In genomic region chr6:71631196-71631595, GRCm38 (mm10) we compare ENCODE assay signal across 9 mouse cellular contexts. TPM values are rescaled to one million over a fixed set of nuclear protein-coding genes. Genes with fewer than 3 reads are reported as not detected.
DNase-seq lines count a peak whose midpoint lies in the region; TF ChIP-seq lines count a peak whose summit lies in the region.
"Had no signal": no experiment of that assay in that cellular context is flagged by ENCODE, and none has a peak within 500 bp of the region (broad histone marks: within the 10 kb centered on the region; RNA-seq: fewer than 3 reads in every experiment).

No protein-coding gene starts in this region.

- peaks cover 18% of the 10 kb centered on the region for H3K79me2 ChIP-seq in MEL (ENCODE audit: control insufficient read depth, insufficient read depth, low read length, poor library complexity)

- peak overlapping the region; percentile 87 for H3K4me3 ChIP-seq in heart, embryonic 10.5 days
- H3K4me3 ChIP-seq in MEL (ENCODE audit: control insufficient read depth in 1 of 2, insufficient read depth in 1 of 2, low read depth in 2 of 2, low read length in 2 of 2): peak overlapping the region; percentile 88 to 92; a peak in 3 of 4 replicates
- H3K4me3 ChIP-seq in hindbrain, embryonic 10.5 days: peak overlapping the region; percentile 86
- peak overlapping the region; percentile 89 for H3K4me3 ChIP-seq in midbrain, embryonic 10.5 days

- peaks cover 34% of the 10 kb centered on the region for H3K36me3 ChIP-seq in heart, embryonic 10.5 days
- H3K36me3 ChIP-seq in MEL (ENCODE audit: control insufficient read depth in 1 of 2, insufficient read depth in 2 of 2, low read length in 2 of 2): peaks cover 20 to 40% of the 10 kb centered on the region in 2 experiments
- H3K36me3 ChIP-seq in hindbrain, embryonic 10.5 days: peaks cover 49% of the 10 kb centered on the region
- H3K36me3 ChIP-seq in midbrain, embryonic 10.5 days: peaks cover 51% of the 10 kb centered on the region

- TF ChIP-seq EP300 in MEL (IDR thresholded peaks at IDR 0.05; ENCODE audit: low read depth in 1 of 2, low read length in 2 of 2): no peak

- WGBS in heart, embryonic 10.5 days: 3% methylated on average over 2 of the region's 2 CpGs
- 23% methylated on average over 2 of the region's 2 CpGs for WGBS in hindbrain, embryonic 10.5 days
- WGBS in midbrain, embryonic 10.5 days: 26% methylated on average over 2 of the region's 2 CpGs

- intact Hi-C loops in heart, postnatal 14 days (cut with DNase I): loop anchor here (5.0 to 10.0 kb wide), 3 partner anchors 171 to 359 kb away; partner anchors contain the start of genes Krcc1 and Rmnd5a

- no peak for DNase-seq in heart, embryonic 10.5 days (ENCODE audit: low spot score)
- DNase-seq in heart, postnatal 14 days: no peak
- DNase-seq in MEL (ENCODE audit: low read depth, low spot score): peak; percentile 49
- no peak for DNase-seq in hindbrain, embryonic 10.5 days (ENCODE audit: low spot score)
- no peak for DNase-seq in midbrain, embryonic 10.5 days (ENCODE audit: low spot score)
- no peak for DNase-seq in right cerebral cortex, postnatal 10 days (ENCODE audit: low spot score in 2 of 2)
- DNase-seq in frontal cortex, postnatal 14 days (ENCODE audit: low spot score in 2 of 2): no peak
- no peak for DNase-seq in cerebellum, adult 18-20 months
- DNase-seq: kidney, postnatal 10 days had no signal

- no peak overlapping the region; the same call in 1 of the 2 replicates for H3K9ac ChIP-seq in MEL (ENCODE audit: control insufficient read depth, low read depth, low read length, poor library complexity, severe bottlenecking)

- peak overlapping the region; percentile 94; the same call in 1 of the 2 replicates for H3K27ac ChIP-seq in heart, embryonic 10.5 days
- no peak overlapping the region for H3K27ac ChIP-seq in MEL (ENCODE audit: control insufficient read depth, low read depth, low read length)
- peak overlapping the region; percentile 8; the same call in 1 of the 2 replicates for H3K27ac ChIP-seq in hindbrain, embryonic 10.5 days
- H3K27ac ChIP-seq in midbrain, embryonic 10.5 days (replicated peaks): peak overlapping the region; percentile 98; the same call in 1 of the 2 replicates

- H3K9me3 ChIP-seq in heart, embryonic 10.5 days: no peaks in the 10 kb centered on the region
- no peaks in the 10 kb centered on the region for H3K9me3 ChIP-seq in MEL (replicated peaks; ENCODE audit: insufficient read depth, low read length)
- H3K9me3 ChIP-seq in hindbrain, embryonic 10.5 days: no peaks in the 10 kb centered on the region
- H3K9me3 ChIP-seq in midbrain, embryonic 10.5 days (replicated peaks): peaks cover 3% of the 10 kb centered on the region; the same call in 1 of the 2 replicates

- TF ChIP-seq RAD21 in MEL (IDR thresholded peaks at IDR 0.05; ENCODE audit: low read depth, low read length): no peak

- no peak for TF ChIP-seq POLR2A in MEL (IDR thresholded peaks at IDR 0.05; ENCODE audit: control insufficient read depth in 1 of 2, insufficient read depth in 1 of 2, low read depth in 1 of 2, low read length in 2 of 2, poor library complexity in 1 of 2)

- peaks cover 6% of the 10 kb centered on the region; the same call in 1 of the 2 replicates for H3K4me1 ChIP-seq in heart, embryonic 10.5 days
- peaks cover 5 to 16% of the 10 kb centered on the region in 2 experiments; a peak in 2 of 4 replicates for H3K4me1 ChIP-seq in MEL (ENCODE audit: control insufficient read depth in 1 of 2, insufficient read depth in 2 of 2, low read length in 2 of 2)
- peaks cover 23% of the 10 kb centered on the region for H3K4me1 ChIP-seq in hindbrain, embryonic 10.5 days (replicated peaks)
- H3K4me1 ChIP-seq in midbrain, embryonic 10.5 days: peaks cover 34% of the 10 kb centered on the region

- TF ChIP-seq CTCF in MEL (IDR thresholded peaks at IDR 0.05 in 2 of 3, conservative IDR thresholded peaks at IDR 0.05 in 1 of 3; ENCODE audit: control insufficient read depth in 1 of 3, insufficient read depth in 1 of 3, low read depth in 2 of 3, low read length in 3 of 3, poor library complexity in 1 of 3, severe bottlenecking in 1 of 3): no peak

- H3K27me3 ChIP-seq in heart, embryonic 10.5 days (ENCODE audit: insufficient read depth, poor library complexity, severe bottlenecking): no peaks in the 10 kb centered on the region
- no peaks in the 10 kb centered on the region for H3K27me3 ChIP-seq in MEL (ENCODE audit: control insufficient read depth in 1 of 2, insufficient read depth in 2 of 2, low read length in 2 of 2)
- H3K27me3 ChIP-seq in hindbrain, embryonic 10.5 days (ENCODE audit: insufficient read depth, poor library complexity, severe bottlenecking): no peaks in the 10 kb centered on the region
- no peaks in the 10 kb centered on the region for H3K27me3 ChIP-seq in midbrain, embryonic 10.5 days (ENCODE audit: low read depth, poor library complexity, severe bottlenecking)

TF ChIP-seq in MEL, 35 proteins besides CTCF, POLR2A, EP300 and RAD21:
- TF ChIP-seq ZNF384 (IDR thresholded peaks at IDR 0.05; ENCODE audit: low read depth, low read length): no peak

RNA-seq across cellular contexts. Expression of gene Kdm3a, which starts 1.6 kb away (rescaled TPM):
- 42.8 and 43.9 TPM in 2 replicates for polyA plus RNA-seq in heart, embryonic 10.5 days (2016; fragmentation: Nextera tagmentation; extraction: Ambion mirVana)
- total RNA-seq in heart, postnatal 14 days (2021): 10 to 100 TPM; 28.6 to 30.3 TPM
- 14.4 and 27.2 TPM in 2 replicates for total RNA-seq in MEL (2012; rRNA removed)
- polyA plus RNA-seq in MEL (2012; ENCODE audit: insufficient read depth in 1 of 2, insufficient read length in 2 of 2, low read depth in 1 of 2, low replicate concordance in 2 of 2, missing spikeins in 1 of 2): 10 to 100 TPM in 1 of 2 experiments, not detected in 1; 35.5 TPM
- polyA plus RNA-seq in hindbrain, embryonic 10.5 days (2016; fragmentation: Nextera tagmentation; extraction: Ambion mirVana): 69.3 and 79.8 TPM in 2 replicates
- 76.8 and 87.7 TPM in 2 replicates for polyA plus RNA-seq in midbrain, embryonic 10.5 days (2016; fragmentation: Nextera tagmentation; extraction: Ambion mirVana)
